Mouse (Mus musculus) small intestine, adult 2 months (tissue): Measurements from ENCODE around the gene Cfhr1.

Source experiments
- CTCF ChIP-seq: fragments of 200-500 bp; IDR thresholded peaks from 2 replicates; pipeline ENCODE4 v1.5.1; 2012; ENCODE audit warnings: low read depth, mild to moderate bottlenecking, control low read depth, inconsistent platforms, low read length, moderate library complexity, mixed read lengths; ENCODE audit not compliant: insufficient replicate concordance, insufficient read length; ENCODE audit errors: extremely low read depth
- POLR2A ChIP-seq: fragments of 200-500 bp; IDR thresholded peaks from 2 replicates; pipeline ENCODE4 v1.6.1; 2012; ENCODE audit warnings: low read depth, mild to moderate bottlenecking, control low read depth, inconsistent platforms, low read length, moderate library complexity

- TF ChIP-seq CTCF (no peak), POLR2A (no peak)
Observed at GRCm38 (mm10) chr1:139501258-139501752, 58.8 kb downstream of the Cfhr1 start, which contains the start of gene F13b.
